Mouse (Mus musculus) G1E (cell line): Measurements from ENCODE around the gene Ascl1.

Experiments used
- CTCF ChIP-seq: IDR thresholded peaks from 2 replicates; pipeline ENCODE4 v1.5.1; 2012; ENCODE audit warnings: low read depth, low read length, inconsistent platforms, mixed read lengths
- GATA1 ChIP-seq: IDR thresholded peaks from 2 replicates; pipeline ENCODE4 v1.6.1; 2012; ENCODE audit warnings: borderline replicate concordance, low read length, inconsistent platforms, mixed read lengths
- GATA2 ChIP-seq: IDR thresholded peaks from 2 replicates; pipeline ENCODE4 v1.6.1; 2012; ENCODE audit warnings: low read depth, low read length, inconsistent platforms, borderline replicate concordance
- POLR2AphosphoS5 ChIP-seq: IDR thresholded peaks from 2 replicates; pipeline ENCODE4 v1.6.1; 2012; ENCODE audit warnings: low read depth, low read length, inconsistent platforms; ENCODE audit not compliant: insufficient replicate concordance
- TAL1 ChIP-seq: conservative IDR thresholded peaks from 2 replicates; pipeline ENCODE4 v1.6.1; 2012; ENCODE audit warnings: low read depth, low read length, inconsistent platforms, mixed read lengths

DNA sequence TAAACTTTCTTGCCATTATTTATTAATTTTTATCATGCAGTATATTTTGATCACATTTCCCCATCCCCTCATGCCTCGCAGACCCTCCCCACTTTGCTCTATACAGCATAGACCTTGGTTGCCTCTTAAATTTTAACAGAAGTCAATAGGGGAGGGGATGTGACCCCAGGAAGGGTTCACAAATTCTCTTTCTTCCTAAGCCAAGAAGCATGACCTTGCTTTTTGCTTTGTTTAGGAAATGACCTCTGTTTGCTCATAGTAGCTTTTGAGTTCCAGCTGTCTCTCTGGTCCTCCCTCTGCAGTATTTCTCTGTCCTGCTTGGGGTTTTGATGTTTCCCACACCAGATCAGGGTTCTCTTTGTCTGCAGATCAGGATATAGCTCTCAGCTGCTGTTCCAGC is 40.7 kb upstream of the Ascl1 start:
- TF ChIP-seq CTCF (no peak), TAL1 (no peak), GATA1 (no peak), POLR2AphosphoS5 (no peak), GATA2 (no peak)
